Mouse (Mus musculus) olfactory bulb, adult 2 months (tissue): ENCODE measurements around the gene Rxrb. TPM values are rescaled to one million over a fixed set of nuclear protein-coding genes. Genes with fewer than 3 reads are reported as not detected.
"Not testable (repeated sequence)": the region's sequence is repeated elsewhere in the genome, so short reads cannot be mapped to it uniquely, and the experiment has no call there.

Experiments
- H3K27ac ChIP-seq: fragments of 200-500 bp; 2 replicates; pipeline ENCODE4 v1.5.1; 2012; ENCODE audit warnings: low read depth, low read length; ENCODE audit not compliant: insufficient read depth
- H3K4me1 ChIP-seq: fragments of 200-500 bp; 2 replicates; pipeline ENCODE4 v1.6.1; 2012; ENCODE audit warnings: low read length; ENCODE audit not compliant: control insufficient read depth, insufficient read depth
- H3K4me3 ChIP-seq: fragments of 200-500 bp; 2 replicates; pipeline ENCODE4 v1.5.1; 2012; ENCODE audit warnings: mild to moderate bottlenecking, low read depth, low read length, moderate library complexity; ENCODE audit not compliant: insufficient read depth
- CTCF ChIP-seq: fragments of 200-500 bp; IDR thresholded peaks from 2 replicates; pipeline ENCODE4 v1.5.1; 2012; ENCODE audit warnings: low read depth, mild to moderate bottlenecking, low read length, moderate library complexity; ENCODE audit not compliant: insufficient read depth
- POLR2A ChIP-seq: fragments of 200-500 bp; IDR thresholded peaks from 2 replicates; pipeline ENCODE4 v1.6.1; 2012; ENCODE audit warnings: mild to moderate bottlenecking, low read depth, low read length, moderate library complexity; ENCODE audit not compliant: insufficient read depth
- WGBS: fragments of 180-500 bp; shearing (Covaris S2); methylation state at CpG from one replicate; pipeline ENCODE4 v1.1.7; 2018; 5-methylcytosine and 5-hydroxymethylcytosine counted together
- polyA plus RNA-seq: library from polyadenylated mRNA; stranded (reverse); fragments of >200 nt; gene quantifications from 2 replicates; pipeline ENCODE4 v1.2.4, GENCODE M21; 2012; ENCODE audit warnings: low replicate concordance; ENCODE audit not compliant: missing spikeins, insufficient read depth, insufficient read length

Rxrb gene
- polyA plus RNA-seq, result not detected in 2 replicates

DNA sequence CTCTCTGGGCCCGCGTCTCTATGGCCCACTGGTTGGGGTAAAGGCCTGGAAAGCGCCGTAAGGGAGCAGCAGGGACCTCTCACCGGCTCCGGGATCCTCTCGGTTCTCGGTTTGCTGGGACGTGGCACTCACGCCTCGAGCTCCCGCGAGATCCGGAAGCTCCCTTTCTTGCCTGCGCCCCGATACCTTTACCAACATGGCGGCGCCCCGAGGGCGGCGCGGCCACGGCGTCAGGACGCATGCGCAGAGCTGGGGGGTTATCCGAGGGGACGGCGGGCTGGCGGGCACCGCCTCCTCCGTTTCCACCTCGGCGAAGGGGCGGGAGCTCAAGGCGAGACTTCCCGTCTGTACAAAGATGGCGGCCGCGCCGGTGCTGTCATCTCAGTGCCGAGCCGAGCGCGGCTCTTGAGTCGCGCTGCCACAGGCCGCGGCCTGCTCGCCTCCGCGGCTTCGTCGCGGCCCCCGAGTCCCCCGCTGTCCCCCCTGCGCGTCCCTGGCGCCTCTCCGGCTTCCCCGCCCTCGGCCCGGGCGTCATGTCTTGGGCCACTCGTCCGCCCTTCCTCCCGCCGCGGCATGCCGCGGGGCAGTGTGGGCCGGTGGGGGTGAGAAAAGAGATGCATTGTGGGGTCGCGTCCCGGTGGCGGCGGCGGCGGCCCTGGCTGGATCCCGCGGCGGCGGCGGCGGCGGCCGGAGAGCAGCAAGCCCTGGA lies at the start of gene Rxrb, which contains the start of gene Slc39a7:
Gene Rxrb (plus strand): TSS at position 348 of the 709 bp plus-strand sequence.
Gene Slc39a7 (minus strand): TSS at position 218 of the 709 bp plus-strand sequence.
- peak within 1 kb of the TSS; percentile 36; the same call in 1 of the 2 replicates for H3K27ac ChIP-seq
- H3K4me1 ChIP-seq, result peaks cover 50% of the 10 kb centered on the region
- H3K4me3 ChIP-seq, result peak within 1 kb of the TSS; percentile 59
- under 1% methylated on average over 83 of the region's 88 CpGs for WGBS
- peak; percentile 51 for TF ChIP-seq POLR2A
- TF ChIP-seq CTCF, result no peak

DNA sequence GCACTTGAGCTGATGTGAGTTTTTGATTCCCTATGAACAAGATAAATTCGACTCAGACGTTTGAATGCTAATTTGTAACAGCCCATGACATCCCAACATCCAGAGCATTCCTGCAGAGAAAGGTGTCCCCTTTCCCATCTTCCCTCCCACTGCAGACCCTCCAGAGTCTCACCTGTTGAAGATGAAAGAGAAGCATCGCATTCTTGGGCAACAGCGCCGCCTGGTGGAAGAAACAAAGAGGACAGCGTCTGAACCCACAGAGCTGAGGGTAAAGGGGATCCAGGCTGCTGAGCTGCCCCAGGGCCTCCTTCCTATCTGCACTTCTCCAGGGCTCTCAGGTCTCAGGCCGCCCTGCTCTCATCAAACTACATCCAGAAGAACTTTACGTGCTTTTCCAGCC lies 49.5 kb upstream of the Rxrb start:
- 8% methylated on average over 8 of the region's 8 CpGs for WGBS
- peaks cover 23% of the 10 kb centered on the region for H3K4me1 ChIP-seq
- not testable (repeated sequence) for H3K4me3 ChIP-seq, H3K27ac ChIP-seq
- TF ChIP-seq CTCF, result peak; percentile 69

DNA sequence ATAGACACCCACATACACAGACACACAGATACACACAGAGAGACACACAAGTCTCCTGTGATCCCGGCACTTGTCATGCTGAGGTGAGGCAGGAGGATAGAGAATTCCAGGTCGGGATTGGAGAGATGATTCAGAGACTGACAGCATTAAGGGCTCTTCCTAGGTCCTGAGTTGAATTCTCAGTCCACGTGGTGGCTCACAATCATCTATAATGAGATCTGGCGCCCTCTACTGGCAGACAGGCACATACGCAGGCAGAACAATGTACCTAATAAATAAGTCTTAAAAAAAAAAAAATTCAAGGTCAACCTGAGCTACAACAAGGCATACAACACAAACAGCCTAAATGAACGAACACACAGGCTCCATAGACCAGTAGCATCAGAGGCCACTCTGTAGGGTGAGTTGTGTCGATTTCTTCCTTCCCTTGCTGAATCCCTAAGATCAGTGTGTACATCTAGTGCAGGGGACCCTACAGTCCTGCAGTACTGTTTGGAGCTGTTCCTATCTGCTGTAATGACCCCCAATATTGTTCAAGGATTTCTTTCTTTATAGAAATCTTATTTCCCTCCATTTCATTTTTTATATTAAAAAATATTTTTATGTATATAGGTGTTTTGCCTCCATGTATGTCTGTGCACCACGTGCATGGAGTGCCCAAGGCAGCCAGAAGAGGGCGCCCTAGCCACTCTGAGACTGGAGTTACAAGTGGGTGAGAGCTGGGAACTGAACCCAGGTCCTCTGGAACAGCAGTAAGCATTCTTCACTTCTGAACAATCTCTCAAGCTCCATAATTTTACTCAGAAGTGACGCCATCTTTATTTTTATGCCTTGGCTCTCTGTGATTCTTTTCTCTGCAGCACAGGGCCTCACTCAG lies 39.6 kb upstream of the Rxrb start:
- TF ChIP-seq CTCF (no peak), POLR2A (no peak)
- 28% methylated on average over 10 of the region's 10 CpGs for WGBS
- H3K4me1 ChIP-seq, result no peaks in the 10 kb centered on the region
- H3K27ac ChIP-seq, result no peak overlapping the region
- H3K4me3 ChIP-seq, result no peak overlapping the region

DNA sequence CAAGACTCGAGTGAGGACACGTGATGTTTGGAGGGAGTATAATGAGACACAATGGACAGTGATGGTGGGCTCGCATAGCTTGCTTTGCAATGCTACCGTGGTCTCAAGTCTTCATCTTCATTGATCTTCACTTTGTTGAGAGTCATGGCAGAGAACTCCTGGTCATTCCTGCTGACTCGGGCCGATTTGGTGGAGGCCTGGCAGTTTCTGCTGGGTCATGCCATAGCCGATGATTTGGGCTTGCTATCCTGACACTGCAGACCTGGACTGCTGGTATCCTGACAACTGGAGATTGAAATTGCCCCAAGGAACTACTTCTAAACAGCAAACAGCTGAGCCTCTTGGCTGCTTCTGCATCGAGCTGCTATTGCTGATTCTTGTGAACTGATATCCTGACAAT lies 36.7 kb upstream of the Rxrb start:
- Histone ChIP-seq H3K4me1 (peaks cover 6% of the 10 kb centered on the region; the same call in 1 of the 2 replicates), H3K27ac (no peak overlapping the region), H3K4me3 (no peak overlapping the region)
- WGBS, result 93% methylated on average over 8 of the region's 8 CpGs
- TF ChIP-seq POLR2A (no peak), CTCF (no peak)

DNA sequence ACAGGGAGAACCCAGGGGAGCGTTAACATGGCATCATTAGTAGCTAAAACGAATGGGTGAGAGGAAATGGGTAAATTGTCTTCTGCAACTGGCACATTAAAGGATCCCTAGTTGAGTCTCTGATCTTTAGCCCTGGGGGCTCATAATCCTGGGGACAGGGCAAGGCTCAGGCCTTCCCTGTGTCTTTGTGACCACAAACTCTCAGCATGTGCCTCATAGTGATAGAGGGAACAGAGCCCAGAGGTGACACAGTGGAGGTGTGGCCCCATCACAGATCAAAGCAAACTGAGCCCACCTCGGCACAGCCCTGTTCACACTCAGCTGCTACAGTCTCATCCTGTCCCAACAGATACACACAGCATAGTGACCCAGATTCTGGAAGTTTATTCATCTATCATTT lies 36.0 kb upstream of the Rxrb start:
- no peak overlapping the region for H3K4me3 ChIP-seq
- peaks cover 9% of the 10 kb centered on the region for H3K4me1 ChIP-seq
- no peak for TF ChIP-seq CTCF
- no peak for TF ChIP-seq POLR2A
- no peak overlapping the region for H3K27ac ChIP-seq
- WGBS, result 74% methylated on average over 3 of the region's 3 CpGs

DNA sequence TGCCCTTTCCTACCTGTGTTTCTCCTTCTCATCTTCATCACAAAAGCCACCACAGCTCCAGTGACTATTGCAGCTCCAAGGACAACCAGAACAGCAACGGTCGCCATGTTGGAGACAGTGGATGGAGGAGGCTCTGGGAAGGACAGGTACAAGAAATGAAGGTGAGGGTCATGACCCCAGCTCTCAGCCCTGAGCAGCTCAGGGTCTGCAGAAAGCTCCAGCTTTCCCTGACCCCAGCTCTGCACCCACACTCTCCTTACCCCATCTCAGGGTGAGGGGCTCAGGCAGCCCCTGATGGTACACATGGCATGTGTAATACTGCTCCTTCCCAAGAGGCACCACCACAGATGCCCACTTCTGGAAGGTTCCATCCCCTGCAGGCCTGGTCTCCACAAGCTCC lies 34.6 kb upstream of the Rxrb start:
- not testable (repeated sequence) for H3K4me1 ChIP-seq, H3K27ac ChIP-seq, H3K4me3 ChIP-seq
- WGBS, result 94% methylated on average over 2 of the region's 2 CpGs

DNA sequence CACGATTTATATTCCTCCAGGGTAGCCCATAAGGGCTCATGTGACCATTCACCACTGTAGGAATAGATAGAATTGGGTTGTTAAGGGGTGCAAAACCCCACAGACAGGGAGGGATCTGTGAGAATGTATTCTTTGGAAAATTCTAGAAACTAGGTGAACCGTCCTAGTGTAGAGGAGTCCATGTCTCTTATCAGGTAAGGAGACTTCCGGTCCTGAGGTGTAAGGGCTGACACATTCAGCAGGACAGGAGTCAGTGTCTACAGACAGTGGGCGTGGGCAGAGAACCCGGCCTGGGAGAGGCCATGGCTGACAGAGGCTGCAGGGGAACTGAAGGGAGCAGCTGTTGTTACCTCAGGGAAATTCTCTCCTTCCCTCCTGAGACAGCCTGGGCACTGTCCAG lies 32.9 kb upstream of the Rxrb start:
- WGBS, result 76% methylated on average over 5 of the region's 5 CpGs
- H3K4me3 ChIP-seq, H3K27ac ChIP-seq, H3K4me1 ChIP-seq: not testable (repeated sequence)

DNA sequence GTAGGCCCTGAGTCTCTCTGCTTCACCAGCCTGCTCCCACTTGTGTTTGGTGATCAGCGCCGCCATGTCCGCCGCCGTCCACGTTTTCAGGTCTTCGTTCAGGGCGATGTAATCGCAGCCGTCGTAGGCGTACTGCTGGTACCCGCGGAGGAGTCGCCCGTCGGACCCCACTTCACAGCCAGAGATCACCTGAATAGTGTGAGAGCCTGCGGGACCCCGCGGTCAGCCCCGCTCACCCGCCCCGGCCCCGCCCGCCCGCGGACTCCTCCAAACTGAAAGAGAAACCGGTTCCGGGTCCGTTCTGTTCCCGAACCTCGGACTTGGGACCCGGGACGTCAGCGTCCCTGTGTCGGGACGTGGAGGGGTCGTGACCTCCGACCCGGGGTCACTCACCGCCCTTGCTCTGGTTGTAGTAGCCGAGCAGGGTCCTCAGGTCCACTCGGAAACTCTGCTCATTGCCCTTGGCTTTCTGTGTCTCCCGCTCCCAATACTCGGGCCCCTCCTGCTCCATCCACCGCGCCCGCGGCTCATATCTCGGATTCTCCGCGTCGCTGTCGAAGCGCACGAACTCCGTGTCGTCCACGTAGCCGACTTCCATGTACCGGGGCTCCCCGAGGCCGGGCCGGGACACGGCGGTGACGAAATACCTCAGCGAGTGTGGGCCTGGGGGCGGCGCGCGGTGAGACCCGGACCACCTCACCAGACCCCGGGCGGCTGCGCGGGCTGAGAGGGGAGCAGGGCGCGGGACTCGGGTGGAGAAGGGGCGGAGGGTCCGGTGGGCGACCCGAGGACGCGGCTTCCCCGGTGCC lies 32.1 kb upstream of the Rxrb start:
- Histone ChIP-seq H3K27ac (no peak overlapping the region), H3K4me1 (peaks cover 9% of the 10 kb centered on the region), H3K4me3 (peak overlapping the region; percentile 58)
- no peak for TF ChIP-seq CTCF
- no peak for TF ChIP-seq POLR2A
- WGBS, result 1% methylated on average over 81 of the region's 87 CpGs

DNA sequence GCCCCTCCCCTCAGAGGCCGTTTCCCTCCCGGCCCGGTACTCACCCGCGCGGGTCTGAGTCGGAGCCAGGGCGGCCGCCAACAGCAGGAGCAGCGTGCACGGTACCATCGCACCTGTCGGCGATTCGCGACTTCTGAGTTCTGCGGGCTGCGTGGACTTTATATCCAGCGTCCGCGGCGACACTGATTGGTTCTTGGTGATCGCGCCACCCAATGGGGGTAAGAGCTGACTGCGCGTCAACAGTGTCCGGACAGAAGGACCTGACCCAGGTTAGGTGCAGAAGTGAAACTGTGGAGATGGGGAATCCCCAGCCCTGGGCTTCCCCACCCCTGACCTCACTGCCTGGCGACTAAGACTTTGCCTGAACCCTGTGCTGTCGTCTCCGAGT lies 31.5 kb upstream of the Rxrb start, which contains the start of gene H2-K1:
Gene H2-K1 (minus strand): TSS at position 198 of the 388 bp plus-strand sequence.
- under 1% methylated on average over 30 of the region's 30 CpGs for WGBS
- Histone ChIP-seq H3K4me3 (peak within 1 kb of the TSS; percentile 58), H3K27ac (no peak within 1 kb of the TSS), H3K4me1 (peaks cover 9% of the 10 kb centered on the region)
- TF ChIP-seq POLR2A (peak; percentile 43), CTCF (no peak)

DNA sequence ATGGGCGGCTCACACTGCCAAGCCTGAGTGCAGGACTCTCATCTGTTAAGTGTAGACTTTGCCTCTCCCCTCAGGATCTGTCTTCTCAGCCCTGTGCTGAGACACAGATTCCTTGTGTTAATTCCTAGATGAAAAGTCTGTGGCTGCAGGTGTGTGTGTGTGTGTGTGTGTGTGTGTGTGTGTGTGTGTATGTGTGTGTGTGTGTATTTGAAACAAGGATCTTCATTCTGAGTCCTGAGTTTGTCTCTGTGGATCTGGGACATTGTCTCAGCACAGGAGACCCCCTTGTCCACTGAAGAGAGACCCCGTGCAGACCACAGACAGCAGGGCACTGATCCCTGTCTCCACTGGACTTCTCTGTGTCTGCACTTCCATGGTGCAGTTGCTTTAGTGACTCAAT lies 30.8 kb upstream of the Rxrb start:
- WGBS, result 65% methylated on average over 2 of the region's 2 CpGs
- not testable (repeated sequence) for H3K27ac ChIP-seq, H3K4me1 ChIP-seq, H3K4me3 ChIP-seq
